Mouse (Mus musculus) G1E-ER4 (cell line): ENCODE results near the gene Tmem38b. TPM values are rescaled to one million over a fixed set of nuclear protein-coding genes. Genes with fewer than 3 reads are reported as not detected.

Experiments used
- GATA1 ChIP-seq: IDR thresholded peaks from one replicate; pipeline ENCODE4 v1.8.0; 2012; ENCODE audit warnings: low read length, inconsistent platforms
- polyA plus RNA-seq: library from polyadenylated mRNA; stranded (reverse); fragments of >175 nt; gene quantifications from 2 replicates; pipeline ENCODE4 v1.2.3, GENCODE M21; 2012

Tmem38b gene
- polyA plus RNA-seq = 3.2 and 4.4 TPM in 2 replicates

DNA sequence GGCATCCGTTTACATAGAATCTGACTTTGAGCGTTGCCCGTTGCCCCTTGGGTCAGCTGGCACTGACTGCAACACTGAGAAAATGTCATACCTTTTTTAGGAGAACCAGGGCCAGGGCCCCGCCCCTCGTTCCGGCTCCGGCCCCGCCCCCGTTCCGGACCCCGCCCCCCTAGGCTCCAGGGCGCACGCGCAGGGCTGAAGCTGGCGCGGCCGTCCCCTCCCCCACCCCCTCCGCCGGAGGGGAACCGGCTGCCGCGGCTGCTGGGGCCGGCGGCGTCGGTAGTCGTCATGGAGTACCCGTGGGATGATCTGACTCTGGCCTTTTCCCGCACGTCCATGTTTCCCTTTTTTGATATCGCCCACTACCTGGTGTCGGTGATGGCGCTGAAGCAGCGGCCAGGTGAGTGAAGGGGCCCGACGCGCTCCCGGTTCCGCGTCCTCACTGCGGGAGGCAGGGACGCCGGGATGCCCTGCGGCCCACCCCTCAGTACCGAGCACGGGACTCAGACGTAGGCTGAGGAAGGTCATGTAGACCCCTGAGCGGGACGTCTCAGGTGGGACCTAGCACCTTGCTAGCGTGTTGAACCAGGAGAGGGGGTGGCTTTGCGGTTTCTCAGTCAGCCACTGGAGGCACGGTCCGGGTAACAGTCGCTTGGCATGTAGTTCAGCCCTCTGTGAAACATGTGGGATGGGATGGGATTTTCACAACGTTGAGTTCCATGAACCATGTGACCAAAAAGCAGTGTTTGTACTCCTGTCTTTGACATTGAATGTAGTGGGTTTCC, at the start of gene Tmem38b:
Gene Tmem38b (plus strand): TSS at position 225 of the 785 bp plus-strand sequence.
- no peak for TF ChIP-seq GATA1

GRCm38 (mm10) chr4:53781396-53781795, 44.4 kb upstream of the Tmem38b start:
- TF ChIP-seq GATA1 = no peak

- no peak for TF ChIP-seq GATA1
Observed at GRCm38 (mm10) chr4:53782216-53783070, 43.4 kb upstream of the Tmem38b start.

- TF ChIP-seq GATA1 = no peak
Observed at GRCm38 (mm10) chr4:53785746-53786398, 40.0 kb upstream of the Tmem38b start.

GRCm38 (mm10) chr4:53786851-53787250, 39.0 kb upstream of the Tmem38b start:
- TF ChIP-seq GATA1 = no peak

- no peak for TF ChIP-seq GATA1
Observed at GRCm38 (mm10) chr4:53789346-53789745, 36.5 kb upstream of the Tmem38b start.

DNA sequence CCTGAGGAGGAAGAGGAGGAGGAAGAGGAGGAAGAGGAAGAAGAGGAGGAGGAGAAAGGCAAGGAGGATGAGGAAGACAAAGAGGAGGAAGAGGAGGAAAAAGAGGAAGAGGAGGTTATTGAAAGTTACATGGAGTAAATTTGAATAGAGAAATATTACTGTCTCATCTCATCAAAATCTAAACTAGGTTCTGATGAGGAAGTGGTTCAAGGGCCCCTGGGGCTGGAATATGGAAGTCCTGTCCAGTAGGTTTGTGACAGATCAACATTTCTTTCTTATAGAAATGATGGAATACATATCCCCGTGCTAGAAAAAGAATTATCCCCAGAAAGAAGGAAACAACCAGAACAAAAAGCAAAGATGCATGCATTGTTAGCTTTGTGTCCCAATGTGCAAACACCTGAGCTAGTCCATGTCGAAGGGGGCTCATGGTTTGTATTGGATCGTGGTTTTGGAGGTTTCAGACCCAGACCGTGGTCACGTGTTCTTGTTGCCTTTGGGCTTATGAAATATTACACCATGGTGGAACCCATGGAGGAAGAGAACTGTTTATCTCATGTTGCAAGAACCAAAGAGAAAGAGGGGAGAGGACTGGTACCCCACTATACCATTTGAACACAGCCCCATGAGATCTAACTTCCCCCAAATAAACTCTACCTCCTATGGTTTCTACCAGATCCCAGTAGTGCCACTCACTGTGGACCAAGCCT, 31.4 kb upstream of the Tmem38b start:
- TF ChIP-seq GATA1 = no peak

- no peak for TF ChIP-seq GATA1
Observed at GRCm38 (mm10) chr4:53795086-53795485, 30.8 kb upstream of the Tmem38b start.

DNA sequence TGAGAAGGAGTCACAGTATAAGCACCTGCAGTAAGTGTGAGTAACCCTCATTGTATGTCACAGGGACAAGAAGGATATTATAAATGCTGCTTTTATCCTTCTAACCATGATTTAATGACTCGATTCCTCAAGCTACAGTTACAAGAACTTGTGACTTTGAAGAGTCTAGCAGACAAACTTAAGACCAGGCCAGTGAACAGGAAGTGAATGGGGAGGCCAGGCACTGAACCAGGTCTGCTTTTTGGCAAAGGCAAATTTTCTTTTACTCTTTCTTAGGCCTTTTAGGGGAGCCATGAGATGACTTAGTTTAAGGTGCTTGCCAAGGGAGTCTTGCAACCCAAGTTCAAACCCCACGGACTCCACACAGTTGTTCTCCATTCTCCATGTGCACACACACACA, 30.1 kb upstream of the Tmem38b start:
- TF ChIP-seq GATA1 = no peak

DNA sequence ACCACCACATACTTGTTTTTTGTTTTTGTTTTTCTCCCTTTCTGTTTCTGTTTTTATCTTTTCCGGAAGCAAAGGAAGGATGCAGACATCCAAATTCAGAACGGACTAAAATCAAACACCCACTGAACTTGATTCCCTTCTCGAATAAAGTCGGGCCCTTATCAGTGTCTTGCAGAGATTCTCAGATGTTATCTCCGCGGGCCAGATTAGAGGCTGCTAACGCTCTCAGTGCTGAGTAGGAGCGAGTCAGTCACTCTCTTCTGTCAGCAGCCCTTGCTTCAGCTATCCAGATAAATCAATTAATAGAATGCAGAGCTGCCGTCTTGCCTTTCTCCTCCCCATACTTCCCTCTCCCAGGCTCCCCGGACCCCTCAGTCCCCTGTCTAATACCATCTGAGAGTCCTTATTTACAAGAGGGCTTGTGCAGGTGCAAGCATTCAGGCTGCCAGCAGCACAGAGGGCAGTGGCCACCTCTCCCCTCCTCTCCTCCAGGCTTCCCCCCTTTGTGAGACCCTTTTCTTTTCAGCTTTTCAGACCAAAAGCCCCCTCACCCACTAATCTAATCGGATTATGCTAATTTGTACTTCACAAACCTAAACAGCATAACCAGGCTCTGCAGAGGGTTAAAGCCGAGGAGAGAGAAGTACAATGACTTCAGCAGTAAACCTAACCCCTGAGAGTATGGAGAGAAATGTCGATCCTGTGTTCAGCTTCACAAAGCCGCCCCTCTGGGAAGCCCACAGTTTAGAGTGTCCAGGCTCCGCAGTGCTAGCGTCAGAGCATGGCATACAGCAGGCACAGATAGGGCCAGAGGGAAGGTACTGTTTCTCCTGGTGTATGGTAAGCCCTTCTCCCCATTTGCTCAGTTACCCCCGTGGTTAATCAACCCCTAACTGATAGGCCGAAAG, 28.7 kb upstream of the Tmem38b start:
- TF ChIP-seq GATA1 = no peak

GRCm38 (mm10) chr4:53798896-53799676, 26.8 kb upstream of the Tmem38b start:
- TF ChIP-seq GATA1 = no peak

GRCm38 (mm10) chr4:53799753-53800152, 26.1 kb upstream of the Tmem38b start:
- TF ChIP-seq GATA1 = no peak

- peak; percentile 63 for TF ChIP-seq GATA1
Observed at GRCm38 (mm10) chr4:53818320-53818719, 7.5 kb upstream of the Tmem38b start.

GRCm38 (mm10) chr4:53823697-53824096, 2.1 kb upstream of the Tmem38b start:
- TF ChIP-seq GATA1 = no peak
